Mouse (Mus musculus) limb, embryonic 14.5 days (tissue): ENCODE data around the gene Zbtb9. TPM values are rescaled to one million over a fixed set of nuclear protein-coding genes. Genes with fewer than 3 reads are reported as not detected.

Experiments
- ATAC-seq: fragments of 200-750 bp; cut with Nextera tagmentation; 2 replicates; pipeline ENCODE4 v1.8.0; 2017; ENCODE audit warnings: low read depth, moderate number of reproducible peaks, moderate TSS enrichment; ENCODE audit not compliant: low FRiP score
- DNase-seq: peaks from one replicate; pipeline ENCODE4 v3.0.0-alpha.2; 2015; ENCODE audit warnings: low spot score
- H3K27ac ChIP-seq: fragments of 300-500 bp; sonication (generic); replicated peaks from 2 replicates; pipeline ENCODE4 v1.5.1; 2014; ENCODE audit warnings: low read depth, mild to moderate bottlenecking, low read length, moderate library complexity, mixed read lengths
- H3K27me3 ChIP-seq: fragments of 300-500 bp; sonication (generic); 2 replicates; pipeline ENCODE4 v1.6.1; 2014; ENCODE audit warnings: low read length, mixed read lengths; ENCODE audit not compliant: control insufficient read depth, insufficient read depth
- H3K36me3 ChIP-seq: fragments of 300-500 bp; sonication (generic); 2 replicates; pipeline ENCODE4 v1.6.1; 2014; ENCODE audit warnings: mild to moderate bottlenecking, low read length, moderate library complexity, mixed read lengths; ENCODE audit not compliant: control insufficient read depth, insufficient read depth
- H3K4me1 ChIP-seq: fragments of 300-500 bp; sonication (generic); 2 replicates; pipeline ENCODE4 v1.6.1; 2014; ENCODE audit warnings: antibody characterized with exemption, low read length, mixed read lengths; ENCODE audit not compliant: control insufficient read depth, insufficient read depth
- H3K4me2 ChIP-seq: fragments of 300-500 bp; sonication (generic); replicated peaks from 2 replicates; pipeline ENCODE4 v1.6.1; 2014; ENCODE audit warnings: low read depth, mild to moderate bottlenecking, low read length, moderate library complexity; ENCODE audit not compliant: severe bottlenecking
- H3K4me3 ChIP-seq: fragments of 300-500 bp; sonication (generic); replicated peaks from 2 replicates; pipeline ENCODE4 v1.5.1; 2014; ENCODE audit warnings: low read length
- H3K9ac ChIP-seq: fragments of 300-500 bp; sonication (generic); 2 replicates; pipeline ENCODE4 v1.6.1; 2014; ENCODE audit warnings: mild to moderate bottlenecking, low read depth, low read length, moderate library complexity; ENCODE audit not compliant: severe bottlenecking
- H3K9me3 ChIP-seq: fragments of 300-500 bp; sonication (generic); 2 replicates; pipeline ENCODE4 v1.6.1; 2016; ENCODE audit warnings: low read length; ENCODE audit not compliant: control insufficient read depth
- POLR2A ChIP-seq: fragments of 200-500 bp; IDR thresholded peaks from 2 replicates; pipeline ENCODE4 v1.8.0; 2012; ENCODE audit warnings: inconsistent platforms, mild to moderate bottlenecking, moderate library complexity, borderline replicate concordance; ENCODE audit not compliant: insufficient read depth, insufficient read length; ENCODE audit errors: extremely low read depth
- WGBS: fragments of 180-500 bp; shearing (Covaris S2); extraction: QIAGEN DNeasy Blood & Tissue Kit; methylation state at CpG from one replicate; pipeline ENCODE4 v1.1.7; 2014; 5-methylcytosine and 5-hydroxymethylcytosine counted together
- polyA plus RNA-seq, 2 experiments: library from polyadenylated mRNA; depleted of rRNA in 1 of 2; stranded (reverse) in 1 of 2; unstranded in 1 of 2; fragments of >200 nt; fragmentation: Nextera tagmentation in 1 of 2; extraction: Ambion mirVana in 1 of 2; gene quantifications; 2 replicates each; pipeline versions ENCODE4 v1.2.1 to v1.2.3; 2012 to 2014

Gene Zbtb9
- polyA plus RNA-seq, 2 experiments, result 10.0 to 14.8 TPM

DNA sequence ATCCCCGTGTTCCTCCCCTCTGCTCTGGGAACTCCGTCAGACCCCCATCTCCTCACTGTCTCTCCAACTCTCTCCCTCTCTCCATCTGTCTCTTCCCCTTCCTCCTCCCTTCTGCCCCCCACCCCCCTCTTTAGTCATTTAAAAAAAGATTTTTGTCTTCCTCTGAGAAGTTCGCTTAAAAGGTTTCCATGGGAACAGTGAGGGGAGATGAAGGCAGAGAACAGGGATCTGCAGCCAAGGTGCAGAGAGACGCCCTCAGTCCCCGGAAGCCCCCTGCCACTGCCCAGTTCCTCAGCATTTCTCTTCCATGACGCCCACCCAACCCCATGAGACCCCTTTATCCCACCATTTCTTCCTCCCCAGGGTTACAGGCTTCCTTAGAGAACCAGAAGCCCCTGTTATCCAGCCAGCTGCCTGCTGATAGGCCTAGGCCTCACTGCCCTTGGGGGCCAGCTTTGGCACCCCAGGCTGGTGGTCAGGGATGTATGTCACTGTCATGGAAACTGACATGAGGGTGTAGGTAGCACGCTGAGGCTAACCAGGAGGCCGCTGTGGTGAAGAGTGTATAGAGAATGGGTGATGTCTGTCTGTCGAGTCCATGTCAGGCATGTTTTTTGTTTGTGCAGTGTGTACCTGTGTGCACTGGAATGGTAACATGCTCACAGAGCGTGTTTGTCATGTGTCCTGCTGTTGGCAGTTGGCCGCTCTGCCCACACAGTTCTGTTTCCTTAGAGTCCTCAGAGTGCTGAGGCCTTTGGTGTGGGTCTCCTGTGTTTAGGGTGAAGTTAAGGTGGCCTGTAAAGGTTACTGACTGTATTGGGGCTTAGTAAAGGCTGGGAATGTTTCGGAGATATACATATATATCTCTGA, 25.5 kb upstream of the Zbtb9 start:
- H3K9me3 ChIP-seq, result no peaks in the 10 kb centered on the region
- H3K27ac ChIP-seq, result peak overlapping the region; percentile 74
- H3K9ac ChIP-seq, result 0 out of 2 replicates have a peak overlapping the region, but pooled peaks have one; percentile 58

GRCm38 (mm10) chr17:26948316-26949050, 24.5 kb upstream of the Zbtb9 start:
- TF ChIP-seq POLR2A, result no peak
- ATAC-seq, result no peak
- H3K9ac ChIP-seq, result peak overlapping the region; percentile 72
- WGBS, result 0% methylated on average over 22 of the region's 87 CpGs
- DNase-seq, result no peak
- peak overlapping the region; percentile 64 for H3K4me3 ChIP-seq
- no peaks in the 10 kb centered on the region for H3K27me3 ChIP-seq
- peak overlapping the region; percentile 52 for H3K27ac ChIP-seq
- no peaks in the 10 kb centered on the region for H3K9me3 ChIP-seq
- H3K4me1 ChIP-seq, result peaks cover 69% of the 10 kb centered on the region
- peak overlapping the region; percentile 94 for H3K4me2 ChIP-seq
- H3K36me3 ChIP-seq, result no peaks in the 10 kb centered on the region; the same call in 1 of the 2 replicates

More for the DNA sequence above, 25.5 kb upstream of the Zbtb9 start:
- Histone ChIP-seq H3K4me1 (peaks cover 64% of the 10 kb centered on the region), H3K4me3 (peak overlapping the region; percentile 43; the same call in 1 of the 2 replicates), H3K36me3 (no peaks in the 10 kb centered on the region), H3K4me2 (peak overlapping the region; percentile 91), H3K27me3 (no peaks in the 10 kb centered on the region)
- DNase-seq (no peak), ATAC-seq (no peak)
- TF ChIP-seq POLR2A, result no peak
- 50% methylated on average over 12 of the region's 12 CpGs for WGBS

GRCm38 (mm10) chr17:26949051-26949577, 23.9 kb upstream of the Zbtb9 start:
- DNase-seq, result no peak
- H3K4me3 ChIP-seq, result peak overlapping the region; percentile 64
- no peaks in the 10 kb centered on the region; the same call in 1 of the 2 replicates for H3K36me3 ChIP-seq
- peak overlapping the region; percentile 72 for H3K9ac ChIP-seq
- H3K4me1 ChIP-seq, result peaks cover 75% of the 10 kb centered on the region
- no peak for ATAC-seq
- 7% methylated on average over 13 of the region's 14 CpGs for WGBS
- H3K4me2 ChIP-seq, result peak overlapping the region; percentile 94
- TF ChIP-seq POLR2A, result no peak
- no peaks in the 10 kb centered on the region for H3K27me3 ChIP-seq
- H3K9me3 ChIP-seq, result no peaks in the 10 kb centered on the region
- H3K27ac ChIP-seq, result peak overlapping the region; percentile 52; the same call in 1 of the 2 replicates

- 48% methylated on average over 5 of the region's 5 CpGs for WGBS
- Histone ChIP-seq H3K9me3 (no peaks in the 10 kb centered on the region), H3K9ac (no peak overlapping the region), H3K27me3 (no peaks in the 10 kb centered on the region), H3K4me2 (peak overlapping the region; percentile 94; the same call in 1 of the 2 replicates), H3K36me3 (peaks cover 4% of the 10 kb centered on the region), H3K27ac (0 out of 2 replicates have a peak overlapping the region, but pooled peaks have one; percentile 52), H3K4me1 (peaks cover 75% of the 10 kb centered on the region), H3K4me3 (no peak overlapping the region)
- DNase-seq (no peak), ATAC-seq (no peak)
- no peak for TF ChIP-seq POLR2A
These were observed 23.1 kb upstream of the Zbtb9 start for GRCm38 (mm10) chr17:26949866-26950265.
